Mouse (Mus musculus): ENCODE measurements at regions not wholly inside any gene's neighbourhood (a gene's known extent, or its start where the extent isn't known, plus 50 kb on each side); places are given as distances from the start of the nearest gene placed in this dataset.

- Histone ChIP-seq H3K4me2 (no peak overlapping the region), H3K36me3 (no peaks in the 10 kb centered on the region), H3K4me1 (replicated peaks) (peaks cover 49% of the 10 kb centered on the region), H3K27me3 (replicated peaks) (no peaks in the 10 kb centered on the region), H3K4me3 (no peak overlapping the region), H3K9ac (no peak overlapping the region), H3K27ac (ENCODE audit: poor library complexity, severe bottlenecking) (peak overlapping the region; percentile 76; the same call in 1 of the 2 replicates), H3K9me3 (replicated peaks) (no peaks in the 10 kb centered on the region)
- peak; percentile 64 for ATAC-seq (ENCODE audit: insufficient number of reproducible peaks, low FRiP score)
- 57% methylated on average over 7 of the region's 7 CpGs for WGBS
These were observed 93.8 kb upstream of the Slc45a1 start for GRCm38 (mm10) chr4:150745529-150746429.

- Histone ChIP-seq H3K4me3 (no peak overlapping the region), H3K4me1 (replicated peaks) (peaks cover 51% of the 10 kb centered on the region), H3K27me3 (replicated peaks) (no peaks in the 10 kb centered on the region), H3K9ac (no peak overlapping the region), H3K36me3 (no peaks in the 10 kb centered on the region), H3K9me3 (replicated peaks) (no peaks in the 10 kb centered on the region), H3K4me2 (no peak overlapping the region), H3K27ac (ENCODE audit: poor library complexity, severe bottlenecking) (0 out of 2 replicates have a peak overlapping the region, but pooled peaks have one; percentile 9)
- no peak for ATAC-seq (ENCODE audit: insufficient number of reproducible peaks, low FRiP score)
- WGBS: 74% methylated on average over 8 of the region's 8 CpGs
These were observed 91.5 kb upstream of the Slc45a1 start for GRCm38 (mm10) chr4:150743508-150743907.

GRCm38 (mm10) chr4:150743103-150743502, 91.1 kb upstream of the Slc45a1 start:
- no peaks in the 10 kb centered on the region for H3K27me3 ChIP-seq (replicated peaks)
- H3K36me3 ChIP-seq: no peaks in the 10 kb centered on the region
- 0 out of 2 replicates have a peak overlapping the region, but pooled peaks have one; percentile 9 for H3K27ac ChIP-seq (ENCODE audit: poor library complexity, severe bottlenecking)
- peaks cover 47% of the 10 kb centered on the region for H3K4me1 ChIP-seq (replicated peaks)
- H3K4me3 ChIP-seq: no peak overlapping the region
- 22% methylated on average over 6 of the region's 6 CpGs for WGBS
- no peak overlapping the region for H3K9ac ChIP-seq
- no peak overlapping the region for H3K4me2 ChIP-seq
- H3K9me3 ChIP-seq (replicated peaks): no peaks in the 10 kb centered on the region
- ATAC-seq (ENCODE audit: insufficient number of reproducible peaks, low FRiP score): no peak

- 80% methylated on average over 4 of the region's 4 CpGs for WGBS
These were observed 89.8 kb upstream of the Slc45a1 start for GRCm38 (mm10) chr4:150741810-150742209.

GRCm38 (mm10) chr4:150740167-150740566, 88.2 kb upstream of the Slc45a1 start:
- Histone ChIP-seq H3K27ac (ENCODE audit: poor library complexity, severe bottlenecking) (no peak overlapping the region), H3K4me3 (no peak overlapping the region), H3K4me1 (replicated peaks) (peaks cover 18% of the 10 kb centered on the region), H3K36me3 (no peaks in the 10 kb centered on the region), H3K27me3 (replicated peaks) (no peaks in the 10 kb centered on the region), H3K4me2 (no peak overlapping the region), H3K9ac (no peak overlapping the region), H3K9me3 (replicated peaks) (no peaks in the 10 kb centered on the region)
- WGBS: 34% methylated on average over 8 of the region's 8 CpGs
- no peak for ATAC-seq (ENCODE audit: insufficient number of reproducible peaks, low FRiP score)

More at GRCm38 (mm10) chr4:150741810-150742209, 89.8 kb upstream of the Slc45a1 start:
- no peak overlapping the region for H3K9ac ChIP-seq
- no peak overlapping the region for H3K27ac ChIP-seq (ENCODE audit: poor library complexity, severe bottlenecking)
- H3K9me3 ChIP-seq (replicated peaks): no peaks in the 10 kb centered on the region
- no peaks in the 10 kb centered on the region for H3K27me3 ChIP-seq (replicated peaks)
- ATAC-seq (ENCODE audit: insufficient number of reproducible peaks, low FRiP score): no peak
- H3K4me3 ChIP-seq: no peak overlapping the region
- H3K4me2 ChIP-seq: no peak overlapping the region
- no peaks in the 10 kb centered on the region for H3K36me3 ChIP-seq
- peaks cover 34% of the 10 kb centered on the region for H3K4me1 ChIP-seq (replicated peaks)

GRCm38 (mm10) chr4:150738736-150739135, 86.8 kb upstream of the Slc45a1 start:
- 87% methylated on average over 9 of the region's 9 CpGs for WGBS
- no peak for ATAC-seq (ENCODE audit: insufficient number of reproducible peaks, low FRiP score)

GRCm38 (mm10) chr4:150730061-150730812, 78.3 kb upstream of the Slc45a1 start:
- H3K4me3 ChIP-seq: no peak overlapping the region
- H3K36me3 ChIP-seq: no peaks in the 10 kb centered on the region
- H3K27me3 ChIP-seq (replicated peaks): no peaks in the 10 kb centered on the region
- peak overlapping the region; percentile 14; the same call in 1 of the 2 replicates for H3K4me2 ChIP-seq
- no peak overlapping the region for H3K9ac ChIP-seq
- peak; percentile 63; the same call in 1 of the 2 replicates for ATAC-seq (ENCODE audit: insufficient number of reproducible peaks, low FRiP score)
- H3K9me3 ChIP-seq (replicated peaks): peaks cover 9% of the 10 kb centered on the region
- H3K4me1 ChIP-seq (replicated peaks): peaks cover 24% of the 10 kb centered on the region
- peak overlapping the region; percentile 77 for H3K27ac ChIP-seq (ENCODE audit: poor library complexity, severe bottlenecking)
- 14% methylated on average over 12 of the region's 12 CpGs for WGBS

More at GRCm38 (mm10) chr4:150738736-150739135, 86.8 kb upstream of the Slc45a1 start:
- H3K9me3 ChIP-seq (replicated peaks): no peaks in the 10 kb centered on the region
- H3K27me3 ChIP-seq (replicated peaks): no peaks in the 10 kb centered on the region
- no peak overlapping the region for H3K4me3 ChIP-seq
- no peak overlapping the region for H3K27ac ChIP-seq (ENCODE audit: poor library complexity, severe bottlenecking)
- no peaks in the 10 kb centered on the region for H3K36me3 ChIP-seq
- H3K4me1 ChIP-seq (replicated peaks): peaks cover 18% of the 10 kb centered on the region
- H3K9ac ChIP-seq: no peak overlapping the region
- H3K4me2 ChIP-seq: no peak overlapping the region

- Histone ChIP-seq H3K36me3 (no peaks in the 10 kb centered on the region), H3K9ac (no peak overlapping the region), H3K4me1 (replicated peaks) (peaks cover 33% of the 10 kb centered on the region), H3K4me3 (no peak overlapping the region), H3K9me3 (replicated peaks) (peaks cover 6% of the 10 kb centered on the region), H3K4me2 (no peak overlapping the region), H3K27me3 (replicated peaks) (no peaks in the 10 kb centered on the region), H3K27ac (ENCODE audit: poor library complexity, severe bottlenecking) (no peak overlapping the region)
- no peak for ATAC-seq (ENCODE audit: insufficient number of reproducible peaks, low FRiP score)
- WGBS: 60% methylated on average over 4 of the region's 4 CpGs
These were observed 74.6 kb upstream of the Slc45a1 start for GRCm38 (mm10) chr4:150726539-150726938.

- peaks cover 33% of the 10 kb centered on the region for H3K4me1 ChIP-seq (replicated peaks)
- ATAC-seq (ENCODE audit: insufficient number of reproducible peaks, low FRiP score): no peak
These were observed 74.1 kb upstream of the Slc45a1 start for GRCm38 (mm10) chr4:150726136-150726480.

GRCm38 (mm10) chr4:150725443-150726135, 73.6 kb upstream of the Slc45a1 start:
- Histone ChIP-seq H3K36me3 (no peaks in the 10 kb centered on the region), H3K4me3 (no peak overlapping the region), H3K4me2 (no peak overlapping the region), H3K27ac (ENCODE audit: poor library complexity, severe bottlenecking) (no peak overlapping the region), H3K9ac (no peak overlapping the region), H3K27me3 (replicated peaks) (no peaks in the 10 kb centered on the region), H3K4me1 (replicated peaks) (peaks cover 30% of the 10 kb centered on the region), H3K9me3 (replicated peaks) (peaks cover 6% of the 10 kb centered on the region)
- no peak for ATAC-seq (ENCODE audit: insufficient number of reproducible peaks, low FRiP score)
- WGBS: 67% methylated on average over 17 of the region's 17 CpGs

More at GRCm38 (mm10) chr4:150726136-150726480, 74.1 kb upstream of the Slc45a1 start:
- Histone ChIP-seq H3K4me3 (no peak overlapping the region), H3K9me3 (replicated peaks) (peaks cover 6% of the 10 kb centered on the region), H3K4me2 (no peak overlapping the region), H3K9ac (no peak overlapping the region), H3K36me3 (no peaks in the 10 kb centered on the region), H3K27ac (ENCODE audit: poor library complexity, severe bottlenecking) (no peak overlapping the region), H3K27me3 (replicated peaks) (no peaks in the 10 kb centered on the region)
- WGBS: 71% methylated on average over 3 of the region's 3 CpGs

- Histone ChIP-seq H3K4me3 (no peak overlapping the region), H3K36me3 (no peaks in the 10 kb centered on the region), H3K9ac (no peak overlapping the region), H3K4me1 (replicated peaks) (peaks cover 22% of the 10 kb centered on the region), H3K9me3 (replicated peaks) (peaks cover 6% of the 10 kb centered on the region), H3K27me3 (replicated peaks) (no peaks in the 10 kb centered on the region), H3K27ac (ENCODE audit: poor library complexity, severe bottlenecking) (no peak overlapping the region), H3K4me2 (no peak overlapping the region)
- WGBS: 78% methylated on average over 11 of the region's 11 CpGs
- ATAC-seq (ENCODE audit: insufficient number of reproducible peaks, low FRiP score): no peak
These were observed 72.8 kb upstream of the Slc45a1 start for GRCm38 (mm10) chr4:150724823-150725222.
